Mouse (Mus musculus): ENCODE measurements at regions not wholly inside any gene's neighbourhood (a gene's known extent, or its start where the extent isn't known, plus 50 kb on each side); places are given as distances from the start of the nearest gene placed in this dataset.

- no peak for DNase-seq (ENCODE audit: low read depth)
Observed at GRCm38 (mm10) chr11:43952151-43952550, 51.1 kb upstream of the Adra1b start.

- no peak for DNase-seq (ENCODE audit: low read depth)
Observed at GRCm38 (mm10) chr11:43958241-43958975, 57.4 kb upstream of the Adra1b start.

GRCm38 (mm10) chr11:43958976-43959315 lies 57.9 kb upstream of the Adra1b start:
- no peak for DNase-seq (ENCODE audit: low read depth)

GRCm38 (mm10) chr11:43960348-43961105 lies 59.5 kb upstream of the Adra1b start:
- DNase-seq (ENCODE audit: low read depth), result no peak

GRCm38 (mm10) chr11:43961398-43962070 lies 60.5 kb upstream of the Adra1b start:
- DNase-seq (ENCODE audit: low read depth), result no peak

GRCm38 (mm10) chr11:43967764-43968163 lies 66.8 kb upstream of the Adra1b start:
- no peak for DNase-seq (ENCODE audit: low read depth)

GRCm38 (mm10) chr11:43971886-43972285 lies 70.9 kb upstream of the Adra1b start:
- no peak for DNase-seq (ENCODE audit: low read depth)

- DNase-seq (ENCODE audit: low read depth), result no peak
Observed at GRCm38 (mm10) chr11:43976024-43976423, 75.0 kb upstream of the Adra1b start.

GRCm38 (mm10) chr11:43979406-43979805 lies 78.4 kb upstream of the Adra1b start:
- no peak for DNase-seq (ENCODE audit: low read depth)

- DNase-seq (ENCODE audit: low read depth), result no peak
Observed at GRCm38 (mm10) chr11:43980444-43980843, 79.4 kb upstream of the Adra1b start.

GRCm38 (mm10) chr11:43989911-43990430 lies 89.0 kb upstream of the Adra1b start:
- no peak for DNase-seq (ENCODE audit: low read depth)

GRCm38 (mm10) chr11:43992011-43992471 lies 91.0 kb upstream of the Adra1b start:
- DNase-seq (ENCODE audit: low read depth), result no peak

GRCm38 (mm10) chr11:43998046-43998725 lies 97.2 kb upstream of the Adra1b start:
- DNase-seq (ENCODE audit: low read depth), result no peak

- DNase-seq (ENCODE audit: low read depth), result no peak
Observed at GRCm38 (mm10) chr11:44000056-44000455, 99.0 kb upstream of the Adra1b start.

GRCm38 (mm10) chr11:44001843-44002589 lies 101.0 kb upstream of the Adra1b start:
- DNase-seq (ENCODE audit: low read depth), result no peak

- DNase-seq (ENCODE audit: low read depth), result no peak
Observed at GRCm38 (mm10) chr11:44002716-44003522, 101.9 kb upstream of the Adra1b start.

- no peak for DNase-seq (ENCODE audit: low read depth)
Observed at GRCm38 (mm10) chr11:44007526-44008040, 106.6 kb upstream of the Adra1b start.

GRCm38 (mm10) chr11:44012314-44012713 lies 111.3 kb upstream of the Adra1b start:
- DNase-seq (ENCODE audit: low read depth), result no peak

GRCm38 (mm10) chr11:44013841-44014240 lies 112.8 kb upstream of the Adra1b start:
- no peak for DNase-seq (ENCODE audit: low read depth)

GRCm38 (mm10) chr11:44021638-44022037 lies 120.6 kb upstream of the Adra1b start:
- DNase-seq (ENCODE audit: low read depth), result no peak
